Mouse (Mus musculus): ENCODE measurements around the gene Sufu.

- no peak for TF ChIP-seq CTCF (IDR thresholded peaks at IDR 0.05; ENCODE audit: low read depth)
- no peak for TF ChIP-seq EP300 (optimal IDR thresholded peaks at IDR 0.05)
These were observed 114.6 kb downstream of the Sufu start for GRCm38 (mm10) chr19:46511263-46511662.
